Mouse (Mus musculus) erythroblast, embryonic 14.5 days (primary cell): ENCODE results near the gene Stard13.

Experiments
- GATA1 ChIP-seq: IDR thresholded peaks from 2 replicates; pipeline ENCODE4 v1.6.1; 2012; ENCODE audit warnings: low read length, inconsistent platforms, mixed read lengths
- TAL1 ChIP-seq: IDR thresholded peaks from 3 replicates; pipeline ENCODE4 v1.6.1; 2012; ENCODE audit warnings: low read length, inconsistent platforms, mixed read lengths

- TF ChIP-seq GATA1, result no peak
- no peak for TF ChIP-seq TAL1
Measured at GRCm38 (mm10) chr5:151004216-151004755, 229.3 kb downstream of the Stard13 start.
